Mouse (Mus musculus) colon, adult 2 months (tissue): ENCODE data around the gene Ccs. TPM values are rescaled to one million over a fixed set of nuclear protein-coding genes. Genes with fewer than 3 reads are reported as not detected.

Experiments used
- polyA plus RNA-seq: library from polyadenylated mRNA; depleted of rRNA; stranded (reverse); fragments of >200 nt; gene quantifications from 2 replicates; pipeline ENCODE4 v1.2.3, GENCODE M21; 2012; rRNA removed

Gene Ccs
- polyA plus RNA-seq, result 45.7 and 48.2 TPM in 2 replicates

GRCm38 (mm10) chr19:4839149-4839548 lies at the start of gene Ccs, which contains the start of gene Ccdc87:
TSS of gene Ccs (minus strand) at chr19:4839332.
TSS of gene Ccdc87 (plus strand) at chr19:4839366.

DNA sequence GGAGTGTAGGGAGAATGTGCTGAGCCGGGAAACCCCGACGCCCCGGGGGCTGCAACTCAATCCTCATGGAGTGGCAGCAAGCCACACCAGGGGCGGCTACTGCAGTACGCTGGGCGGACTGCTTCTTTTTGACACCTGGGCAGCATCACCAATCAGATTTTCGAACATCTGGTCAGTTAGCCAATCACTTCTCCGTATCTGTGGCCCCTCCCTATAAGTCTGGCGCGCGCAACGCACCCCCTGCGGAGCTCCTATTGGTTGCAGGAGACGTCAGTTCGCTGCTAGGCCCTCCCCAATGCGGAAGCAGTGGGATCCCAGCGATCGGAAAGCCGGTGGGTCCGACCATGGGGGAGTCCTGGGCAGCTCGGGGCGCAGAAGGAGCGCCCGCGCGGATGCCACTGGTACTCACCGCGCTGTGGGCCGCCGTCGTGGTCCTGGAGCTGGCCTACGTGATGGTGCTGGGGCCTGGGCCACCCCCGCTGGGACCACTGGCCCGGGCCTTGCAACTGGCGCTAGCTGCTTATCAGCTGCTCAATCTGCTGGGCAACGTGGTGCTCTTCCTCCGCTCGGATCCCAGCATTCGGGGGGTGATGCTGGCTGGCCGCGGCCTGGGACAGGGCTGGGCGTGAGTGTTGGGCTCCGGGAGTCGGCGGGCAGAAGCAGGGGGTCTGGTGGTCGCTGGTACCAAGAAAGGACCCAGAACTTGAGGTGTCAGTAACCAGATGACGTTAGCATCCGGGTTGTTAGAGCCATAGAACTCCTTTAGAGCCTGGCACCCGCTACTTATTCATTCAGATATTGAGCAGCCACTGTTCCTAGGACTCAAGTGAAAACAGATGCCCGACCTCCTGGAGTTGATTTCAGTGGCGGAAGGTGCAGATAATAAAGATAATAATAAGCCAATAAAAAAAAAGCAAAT lies 39.5 kb upstream of the Ccs start, which contains the start of gene Zdhhc24:
Gene Zdhhc24 (plus strand): TSS at position 264 of the 919 bp plus-strand sequence.

DNA sequence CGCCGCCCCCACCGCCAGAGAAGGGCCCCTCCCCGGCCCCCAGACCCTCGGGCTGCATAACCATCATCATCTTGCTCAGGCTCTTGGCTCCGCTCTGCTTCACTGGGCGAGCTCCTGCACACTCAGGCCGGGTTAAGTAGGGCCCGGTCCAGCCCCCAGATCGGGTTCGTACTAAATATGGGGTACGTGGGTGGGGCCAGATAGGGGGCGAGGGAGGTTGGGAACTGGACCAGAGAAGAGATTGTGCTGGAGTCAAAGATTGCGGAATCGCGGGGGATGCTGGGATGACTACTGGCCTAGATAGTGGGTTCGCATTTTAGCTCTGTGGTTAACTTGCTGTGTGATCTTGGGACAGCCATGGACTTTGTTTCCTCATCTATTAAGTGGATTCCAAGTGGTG lies 38.7 kb upstream of the Ccs start, which contains the start of gene Actn3:
Gene Actn3 (minus strand): TSS at position 125 of the 400 bp plus-strand sequence.

GRCm38 (mm10) chr19:4854552-4855469 lies 15.7 kb upstream of the Ccs start, which contains the start of gene Ctsf:
TSS of gene Ctsf (plus strand) at chr19:4855130.

GRCm38 (mm10) chr19:4811063-4811908 lies 27.8 kb downstream of the Ccs start, which contains the start of the genes Gm21992 and Rbm14:
TSS of gene Gm21992 (minus strand) at chr19:4811612.
TSS of gene Rbm14 (minus strand) at chr19:4811634.

DNA sequence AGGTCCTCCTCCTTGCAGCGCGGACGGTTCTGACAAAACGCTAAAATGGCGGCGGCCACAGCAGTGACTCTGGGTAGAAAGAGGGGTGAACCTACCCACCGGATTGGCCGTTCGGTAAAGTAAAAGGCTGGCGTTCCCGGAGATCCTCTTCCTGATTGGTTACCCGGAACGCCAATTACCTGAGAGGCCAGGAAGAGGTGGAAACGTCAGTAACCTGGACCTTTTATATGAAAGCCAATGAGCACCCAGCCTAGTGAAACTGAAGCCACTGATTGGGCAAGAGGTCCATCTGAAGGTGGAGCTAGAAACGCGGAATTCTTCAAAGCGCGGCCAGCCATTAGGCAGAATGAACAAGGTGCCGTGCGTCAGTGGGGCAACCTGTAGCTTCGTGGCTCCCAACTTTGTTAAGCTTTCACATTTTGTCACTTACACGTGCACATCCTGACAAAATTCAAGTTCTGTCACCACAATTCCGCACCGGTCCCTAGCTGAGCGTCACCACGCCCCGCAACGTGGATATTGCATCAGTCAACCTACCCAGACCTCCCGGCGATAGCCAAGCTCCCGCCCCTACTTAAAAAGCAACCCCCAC lies 45.2 kb downstream of the Ccs start, which contains the start of gene Rbm4:
Gene Rbm4 (minus strand): TSS at position 71 of the 592 bp plus-strand sequence.

Other genes starting within 250 kb of the Ccs start
- 61.8 and 65.1 TPM in 2 replicates for gene Lrfn4, start 223.7 kb downstream of the Ccs start, polyA plus RNA-seq
- gene Rce1, start 213.7 kb downstream of the Ccs start, polyA plus RNA-seq, result 106 and 166 TPM in 2 replicates
- 0.09 and 0.10 TPM in 2 replicates for gene Gm960, start 140.7 kb downstream of the Ccs start, polyA plus RNA-seq
- 2.8 and 3.0 TPM in 2 replicates for gene Sptbn2, start 128.2 kb downstream of the Ccs start, polyA plus RNA-seq
- gene Rbm4b, start 82.8 kb downstream of the Ccs start, polyA plus RNA-seq, result 4.0 and 4.6 TPM in 2 replicates
- gene Rbm4, start 45.4 kb downstream of the Ccs start, polyA plus RNA-seq, result 31.3 and 33.2 TPM in 2 replicates
- 10.2 and 18.0 TPM in 2 replicates for gene Gm21992, start 27.7 kb downstream of the Ccs start, polyA plus RNA-seq
- gene Rbm14, start 27.7 kb downstream of the Ccs start, polyA plus RNA-seq, result 63.9 and 69.5 TPM in 2 replicates
- gene Ccdc87, start within 50 bp of the Ccs start, polyA plus RNA-seq, result 0.12 TPM in 1 of 2 replicates, not detected in the other
- gene Ctsf, start 15.8 kb upstream of the Ccs start, polyA plus RNA-seq, result 79.6 and 90.6 TPM in 2 replicates
- 0.58 TPM in 2 replicates for gene Actn3, start 38.6 kb upstream of the Ccs start, polyA plus RNA-seq
- 31.6 and 38.3 TPM in 2 replicates for gene Zdhhc24, start 39.3 kb upstream of the Ccs start, polyA plus RNA-seq
- gene Bbs1, start 67.3 kb upstream of the Ccs start, polyA plus RNA-seq, result 2.6 and 3.9 TPM in 2 replicates
- 191 and 196 TPM in 2 replicates for gene Dpp3, start 89.0 kb upstream of the Ccs start, polyA plus RNA-seq
- gene Peli3, start 103.8 kb upstream of the Ccs start, polyA plus RNA-seq, result 3.7 and 3.9 TPM in 2 replicates
- gene Mrpl11, start 122.8 kb upstream of the Ccs start, polyA plus RNA-seq, result 19.4 and 21.0 TPM in 2 replicates
- gene Npas4, start 151.0 kb upstream of the Ccs start, polyA plus RNA-seq, result 2.5 and 3.3 TPM in 2 replicates
- 9.9 and 14.0 TPM in 2 replicates for gene Slc29a2, start 184.5 kb upstream of the Ccs start, polyA plus RNA-seq
- 23.4 and 23.6 TPM in 2 replicates for gene B4gat1, start 199.5 kb upstream of the Ccs start, polyA plus RNA-seq
- gene AC124502.3, start 199.6 kb upstream of the Ccs start, polyA plus RNA-seq, result 1.2 and 2.4 TPM in 2 replicates
- gene Brms1, start 202.0 kb upstream of the Ccs start, polyA plus RNA-seq, result 48.4 and 51.7 TPM in 2 replicates
- gene Rin1, start 211.1 kb upstream of the Ccs start, polyA plus RNA-seq, result 14.7 and 15.9 TPM in 2 replicates
- gene Cd248, start 228.7 kb upstream of the Ccs start, polyA plus RNA-seq, result 28.2 and 34.2 TPM in 2 replicates
- gene Tmem151a, start 246.2 kb upstream of the Ccs start, polyA plus RNA-seq, result 3.9 and 4.2 TPM in 2 replicates
- gene Yif1a, start 249.2 kb upstream of the Ccs start, polyA plus RNA-seq, result 254 and 277 TPM in 2 replicates